Mouse (Mus musculus): ENCODE measurements at regions not wholly inside any gene's neighbourhood (a gene's known extent, or its start where the extent isn't known, plus 50 kb on each side); places are given as distances from the start of the nearest gene placed in this dataset.

GRCm38 (mm10) chr10:46718349-46719087, 1140.9 kb downstream of the Hace1 start:
- H3K27ac ChIP-seq (ENCODE audit: insufficient read depth, low read length) = no peak overlapping the region
- 24% methylated on average over 2 of the region's 2 CpGs for WGBS
- no peaks in the 10 kb centered on the region for H3K27me3 ChIP-seq (ENCODE audit: control insufficient read depth, insufficient read depth, low read length)
- H3K4me3 ChIP-seq (replicated peaks; ENCODE audit: insufficient read depth, low read depth, low read length) = no peak overlapping the region
- no peaks in the 10 kb centered on the region for H3K4me1 ChIP-seq (ENCODE audit: control insufficient read depth, insufficient read depth, low read length)
- DNase-seq = no peak
- TF ChIP-seq CTCF (IDR thresholded peaks at IDR 0.05; ENCODE audit: borderline replicate concordance, insufficient read depth, low read depth, low read length) = no peak
- no peak for TF ChIP-seq POLR2A (IDR thresholded peaks at IDR 0.05; ENCODE audit: borderline replicate concordance, insufficient read depth, low read length)

DNA sequence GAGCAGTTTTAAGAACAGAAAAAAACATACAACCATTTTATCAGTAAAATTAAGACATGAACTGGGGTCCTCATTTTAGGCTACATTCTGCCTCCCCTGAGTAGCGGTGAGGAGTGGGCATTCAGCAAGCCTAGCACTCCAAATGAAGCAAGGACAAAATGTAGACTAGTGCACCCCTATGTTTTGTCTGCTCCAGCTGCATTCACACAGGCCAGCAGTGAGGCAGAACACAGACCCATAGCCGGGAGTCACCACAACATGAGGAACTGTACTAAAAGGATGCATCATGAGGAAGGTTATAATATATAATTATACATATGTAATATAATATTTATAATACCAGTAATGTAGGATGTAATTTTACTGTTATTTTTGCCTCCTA, 1141.5 kb downstream of the Hace1 start:
- Histone ChIP-seq H3K27me3 (ENCODE audit: control insufficient read depth, insufficient read depth, low read length) (no peaks in the 10 kb centered on the region), H3K4me3 (replicated peaks; ENCODE audit: insufficient read depth, low read depth, low read length) (no peak overlapping the region), H3K4me1 (ENCODE audit: control insufficient read depth, insufficient read depth, low read length) (no peaks in the 10 kb centered on the region), H3K27ac (ENCODE audit: insufficient read depth, low read length) (no peak overlapping the region)
- TF ChIP-seq POLR2A (IDR thresholded peaks at IDR 0.05; ENCODE audit: borderline replicate concordance, insufficient read depth, low read length) (no peak), CTCF (IDR thresholded peaks at IDR 0.05; ENCODE audit: borderline replicate concordance, insufficient read depth, low read depth, low read length) (no peak)
- no peak for DNase-seq
- 61% methylated on average over 2 of the region's 2 CpGs for WGBS

DNA sequence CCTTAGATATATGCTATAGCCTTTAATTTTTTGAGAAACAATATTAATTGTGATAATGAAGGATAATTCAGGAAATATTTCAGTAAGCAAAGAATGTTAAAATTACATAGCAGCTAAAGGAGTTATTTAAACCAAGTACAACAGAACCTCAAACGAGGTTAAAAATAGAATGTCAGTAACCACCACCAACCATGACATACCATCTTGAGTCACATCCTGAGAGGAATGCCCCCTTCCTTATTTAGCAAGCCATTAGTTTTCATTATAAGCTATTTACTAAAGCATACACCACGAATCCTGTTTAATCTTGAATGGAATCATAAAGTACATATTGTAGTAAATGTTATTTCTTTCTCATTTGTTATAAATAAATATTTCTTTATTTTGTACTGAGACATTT, 1146.0 kb downstream of the Hace1 start:
- 89% methylated on average over 2 of the region's 2 CpGs for WGBS
- H3K4me1 ChIP-seq (ENCODE audit: control insufficient read depth, insufficient read depth, low read length) = no peaks in the 10 kb centered on the region
- no peak for DNase-seq
- no peak overlapping the region for H3K27ac ChIP-seq (ENCODE audit: insufficient read depth, low read length)
- TF ChIP-seq POLR2A (IDR thresholded peaks at IDR 0.05; ENCODE audit: borderline replicate concordance, insufficient read depth, low read length) (no peak), CTCF (IDR thresholded peaks at IDR 0.05; ENCODE audit: borderline replicate concordance, insufficient read depth, low read depth, low read length) (no peak)
- no peaks in the 10 kb centered on the region for H3K27me3 ChIP-seq (ENCODE audit: control insufficient read depth, insufficient read depth, low read length)
- H3K4me3 ChIP-seq (replicated peaks; ENCODE audit: insufficient read depth, low read depth, low read length) = no peak overlapping the region

DNA sequence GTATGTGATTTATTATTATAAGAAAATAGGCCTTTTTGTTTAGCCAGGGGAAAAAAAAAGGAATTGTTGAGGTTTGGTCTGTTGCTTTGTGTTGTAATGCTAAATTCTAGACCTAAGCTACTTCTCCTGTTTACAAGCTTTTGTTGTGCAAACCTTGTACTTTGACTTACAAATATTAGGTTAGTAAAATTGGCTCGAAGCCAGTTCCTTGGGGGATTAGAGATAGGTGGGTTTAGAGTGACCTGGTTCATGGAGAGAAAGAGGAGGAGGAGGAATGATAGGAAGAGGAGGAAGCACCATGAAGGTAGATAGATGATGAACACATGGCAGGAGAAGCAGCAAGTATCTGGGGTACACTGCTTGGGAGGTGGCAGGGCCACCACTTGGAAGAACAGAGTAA, 1153.0 kb downstream of the Hace1 start:
- Histone ChIP-seq H3K4me3 (replicated peaks; ENCODE audit: insufficient read depth, low read depth, low read length) (no peak overlapping the region), H3K27ac (ENCODE audit: insufficient read depth, low read length) (no peak overlapping the region), H3K27me3 (ENCODE audit: control insufficient read depth, insufficient read depth, low read length) (no peaks in the 10 kb centered on the region), H3K4me1 (ENCODE audit: control insufficient read depth, insufficient read depth, low read length) (no peaks in the 10 kb centered on the region)
- DNase-seq = no peak
- no peak for TF ChIP-seq CTCF (IDR thresholded peaks at IDR 0.05; ENCODE audit: borderline replicate concordance, insufficient read depth, low read depth, low read length)
- WGBS = 38% methylated on average over 1 of the region's 1 CpGs

DNA sequence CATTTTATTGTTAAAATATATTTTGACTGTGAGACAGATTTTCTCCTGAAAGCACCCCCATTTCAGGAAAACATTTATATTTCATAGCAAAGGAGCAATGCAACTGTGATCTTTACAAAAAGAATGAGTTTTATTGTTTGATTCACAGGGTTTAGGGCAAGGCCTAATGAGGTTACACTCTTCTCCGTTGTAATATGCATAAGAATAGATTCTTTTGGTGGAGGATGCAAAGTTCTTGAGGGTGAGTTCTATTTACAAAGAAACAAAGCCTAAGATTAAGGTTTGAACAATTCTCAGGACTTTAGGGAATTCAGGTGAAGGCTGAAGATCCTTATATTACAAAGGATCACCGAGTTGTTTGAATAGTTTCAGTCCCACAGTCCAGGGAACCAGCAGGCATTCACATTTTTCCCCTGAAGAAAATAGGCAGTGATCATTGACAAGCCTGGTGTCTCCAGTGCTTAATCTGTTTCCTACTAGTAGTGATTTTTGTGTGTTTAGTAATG, 1156.2 kb downstream of the Hace1 start:
- Histone ChIP-seq H3K4me3 (replicated peaks; ENCODE audit: insufficient read depth, low read depth, low read length) (no peak overlapping the region), H3K27me3 (ENCODE audit: control insufficient read depth, insufficient read depth, low read length) (no peaks in the 10 kb centered on the region), H3K4me1 (ENCODE audit: control insufficient read depth, insufficient read depth, low read length) (no peaks in the 10 kb centered on the region), H3K27ac (ENCODE audit: insufficient read depth, low read length) (no peak overlapping the region)
- no peak for DNase-seq
- TF ChIP-seq CTCF (IDR thresholded peaks at IDR 0.05; ENCODE audit: borderline replicate concordance, insufficient read depth, low read depth, low read length) = no peak
- TF ChIP-seq POLR2A (IDR thresholded peaks at IDR 0.05; ENCODE audit: borderline replicate concordance, insufficient read depth, low read length) = no peak
- WGBS = 22% methylated on average over 2 of the region's 2 CpGs

DNA sequence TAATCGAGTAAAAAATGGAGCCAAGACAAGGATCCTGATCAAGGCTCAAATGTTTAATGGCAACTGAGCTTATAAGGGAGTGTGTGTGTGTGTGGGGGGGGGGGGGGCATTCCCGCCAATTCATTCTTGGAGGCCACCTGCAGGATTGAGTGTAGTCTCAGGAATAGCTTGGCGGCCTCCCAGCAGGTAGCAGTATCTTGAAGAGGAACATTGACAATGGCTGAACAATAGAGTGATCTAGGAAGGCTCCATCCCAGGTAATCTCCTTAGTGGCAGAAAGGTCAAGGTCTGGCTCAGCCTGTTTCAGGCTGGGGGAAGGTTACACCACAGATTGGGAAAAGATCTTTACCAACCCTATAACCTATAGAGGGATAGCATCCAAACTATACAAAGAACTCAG, 1163.5 kb downstream of the Hace1 start:
- TF ChIP-seq CTCF (IDR thresholded peaks at IDR 0.05; ENCODE audit: borderline replicate concordance, insufficient read depth, low read depth, low read length) = no peak
- no peak for TF ChIP-seq POLR2A (IDR thresholded peaks at IDR 0.05; ENCODE audit: borderline replicate concordance, insufficient read depth, low read length)
- Histone ChIP-seq H3K27me3 (ENCODE audit: control insufficient read depth, insufficient read depth, low read length) (no peaks in the 10 kb centered on the region), H3K4me3 (replicated peaks; ENCODE audit: insufficient read depth, low read depth, low read length) (no peak overlapping the region), H3K4me1 (ENCODE audit: control insufficient read depth, insufficient read depth, low read length) (no peaks in the 10 kb centered on the region), H3K27ac (ENCODE audit: insufficient read depth, low read length) (no peak overlapping the region)
- DNase-seq = no peak
- 83% methylated on average over 3 of the region's 3 CpGs for WGBS

GRCm38 (mm10) chr10:46742131-46742530, 1164.5 kb downstream of the Hace1 start:
- Histone ChIP-seq H3K4me1 (ENCODE audit: control insufficient read depth, insufficient read depth, low read length) (no peaks in the 10 kb centered on the region), H3K27ac (ENCODE audit: insufficient read depth, low read length) (no peak overlapping the region), H3K27me3 (ENCODE audit: control insufficient read depth, insufficient read depth, low read length) (no peaks in the 10 kb centered on the region), H3K4me3 (replicated peaks; ENCODE audit: insufficient read depth, low read depth, low read length) (no peak overlapping the region)
- TF ChIP-seq POLR2A (IDR thresholded peaks at IDR 0.05; ENCODE audit: borderline replicate concordance, insufficient read depth, low read length) (no peak), CTCF (IDR thresholded peaks at IDR 0.05; ENCODE audit: borderline replicate concordance, insufficient read depth, low read depth, low read length) (no peak)
- no peak for DNase-seq
- WGBS = 86% methylated on average over 3 of the region's 3 CpGs

- Histone ChIP-seq H3K4me3 (replicated peaks; ENCODE audit: insufficient read depth, low read depth, low read length) (no peak overlapping the region), H3K27me3 (ENCODE audit: control insufficient read depth, insufficient read depth, low read length) (no peaks in the 10 kb centered on the region), H3K4me1 (ENCODE audit: control insufficient read depth, insufficient read depth, low read length) (no peaks in the 10 kb centered on the region), H3K27ac (ENCODE audit: insufficient read depth, low read length) (no peak overlapping the region)
- WGBS = 95% methylated on average over 1 of the region's 1 CpGs
- DNase-seq = no peak
- TF ChIP-seq POLR2A (IDR thresholded peaks at IDR 0.05; ENCODE audit: borderline replicate concordance, insufficient read depth, low read length) (no peak), CTCF (IDR thresholded peaks at IDR 0.05; ENCODE audit: borderline replicate concordance, insufficient read depth, low read depth, low read length) (no peak)
These were observed 1183.3 kb downstream of the Hace1 start for GRCm38 (mm10) chr10:46760923-46761322.

All from cerebellum, adult 2 months (tissue).